Mouse (Mus musculus) E14TG2a.4 (cell line): ENCODE results near the gene Ocln.

ENCODE experiments used
- CTCF ChIP-seq: conservative IDR thresholded peaks from 2 replicates; pipeline ENCODE4 v1.5.1; 2014; ENCODE audit warnings: low read length
- POU5F1 ChIP-seq: IDR thresholded peaks from 2 replicates; pipeline ENCODE4 v1.6.1; 2014; ENCODE audit warnings: low read length, borderline replicate concordance

GRCm38 (mm10) chr13:100553042-100553437 lies 522 bp upstream of the Ocln start:
- TF ChIP-seq CTCF (no peak), POU5F1 (no peak)
